Mouse (Mus musculus) natural killer cell, adult 2 months (primary cell): ENCODE data around the gene Gda.

Experiments
- DNase-seq, 2 experiments: peaks; one replicate each; pipeline ENCODE4 v3.0.0; 2022; ENCODE audit warnings: low spot score in 2 of 2

Gene Gda

DNA sequence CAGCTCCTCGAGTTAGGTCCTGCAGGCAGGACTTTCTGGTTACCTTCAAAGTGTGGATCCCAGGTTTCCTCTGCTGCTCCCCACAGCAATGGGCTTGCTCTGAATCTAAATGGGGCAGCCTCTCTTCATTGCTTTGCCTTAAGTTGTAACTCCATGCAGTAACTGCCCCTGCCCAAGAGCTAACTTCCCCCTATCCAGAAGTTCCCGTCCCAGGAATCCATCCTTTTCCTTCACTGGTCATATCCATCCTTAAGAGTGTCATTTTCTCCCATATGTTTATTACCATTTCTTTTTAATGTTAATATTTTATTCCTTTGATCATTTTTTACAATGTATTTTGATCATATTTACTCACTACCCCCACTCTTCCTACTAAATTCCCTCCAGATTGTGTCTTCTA lies at the start of gene Gda:
Gda (minus strand) TSS at position 101 of the 400 bp plus-strand sequence.
- no peak for DNase-seq

DNA sequence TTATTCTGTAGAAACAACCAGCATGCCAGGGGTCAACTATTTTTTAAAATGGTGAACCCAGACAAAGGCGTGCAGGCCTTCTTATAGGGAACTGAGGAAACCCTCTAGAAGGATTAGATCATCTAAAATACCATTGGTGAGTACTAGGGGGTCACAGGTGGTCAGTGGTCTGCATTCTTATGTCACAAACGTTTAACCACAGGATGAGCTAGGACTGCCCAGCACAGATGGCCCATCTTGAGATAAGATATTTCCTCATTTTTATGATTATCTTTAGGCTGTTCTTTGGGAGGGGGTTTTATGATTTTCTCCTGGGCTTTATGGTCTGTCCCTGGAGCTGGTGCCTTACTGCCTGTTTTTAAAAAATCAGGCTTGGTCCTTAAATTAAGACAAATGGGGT lies 47.0 kb upstream of the Gda start:
- no peak for DNase-seq

DNA sequence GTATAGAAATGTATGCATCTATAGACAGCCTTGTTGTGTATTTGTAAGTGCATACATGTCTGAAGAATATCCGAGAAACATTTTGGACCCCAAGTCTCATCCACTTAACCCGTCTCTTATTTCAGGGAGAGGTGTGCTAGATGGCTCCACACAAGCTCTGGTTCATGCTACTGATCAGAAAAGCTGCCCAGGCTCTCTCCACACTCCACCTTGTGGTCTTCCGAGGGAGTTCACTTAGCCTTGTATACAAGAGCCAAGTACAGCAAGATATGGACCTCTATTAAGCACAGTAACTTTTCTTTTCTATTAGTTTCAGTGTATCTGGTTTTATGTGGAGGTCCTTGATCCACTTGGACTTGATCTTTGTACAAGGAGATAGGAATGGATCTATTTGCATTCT lies 36.9 kb upstream of the Gda start:
- peak in 1 of 2 experiments; percentile 12 for DNase-seq

DNA sequence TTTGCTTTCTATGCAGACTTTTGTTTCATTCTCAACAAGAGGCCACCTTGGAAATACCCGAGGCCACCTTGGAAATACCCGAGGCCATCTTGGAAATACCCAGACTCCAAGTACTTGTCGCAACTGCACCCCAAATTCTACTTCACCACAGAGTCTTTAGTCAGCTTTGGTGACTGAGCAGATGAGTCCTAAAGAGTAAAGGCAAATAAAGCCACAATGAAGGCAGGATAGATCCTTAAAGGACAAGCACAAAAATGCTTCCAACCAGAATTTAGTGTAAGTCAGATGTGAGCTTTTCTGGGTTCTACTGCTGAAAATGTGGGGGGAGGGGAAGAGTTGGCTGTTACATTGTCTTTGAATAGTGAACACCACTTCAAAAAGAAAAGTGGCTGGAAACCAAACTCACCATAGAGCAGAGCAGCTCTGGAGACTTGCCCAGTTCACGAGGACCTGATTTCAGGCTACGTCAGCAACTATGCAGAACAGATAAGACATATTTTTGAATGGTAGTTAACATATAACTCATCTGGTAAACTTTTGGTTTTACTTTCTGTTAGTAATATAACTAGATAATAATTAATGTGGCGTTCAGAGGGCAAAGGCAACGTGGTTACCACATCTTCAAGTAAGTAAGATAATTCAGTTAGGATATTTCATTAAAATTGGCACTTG lies 34.5 kb upstream of the Gda start:
- no peak for DNase-seq

DNA sequence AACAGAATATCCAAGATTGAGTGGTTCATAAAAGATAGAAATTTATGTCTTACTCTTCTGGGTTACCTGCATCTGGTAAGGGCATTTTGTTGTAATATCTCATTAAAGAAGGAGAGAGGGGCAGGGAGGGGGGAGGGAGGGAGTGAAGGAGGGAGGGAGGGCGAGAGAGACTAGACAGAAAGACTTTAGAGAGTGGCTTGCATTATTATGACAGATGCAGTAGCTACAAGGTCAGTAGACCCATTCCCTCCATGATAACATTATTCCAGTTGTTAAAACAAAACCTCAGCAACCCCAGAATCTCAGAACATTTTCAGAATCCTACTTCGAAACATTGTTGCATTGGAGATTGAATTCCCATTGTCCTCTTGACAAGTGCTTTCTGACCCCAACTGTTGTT lies 33.9 kb upstream of the Gda start:
- no peak for DNase-seq

DNA sequence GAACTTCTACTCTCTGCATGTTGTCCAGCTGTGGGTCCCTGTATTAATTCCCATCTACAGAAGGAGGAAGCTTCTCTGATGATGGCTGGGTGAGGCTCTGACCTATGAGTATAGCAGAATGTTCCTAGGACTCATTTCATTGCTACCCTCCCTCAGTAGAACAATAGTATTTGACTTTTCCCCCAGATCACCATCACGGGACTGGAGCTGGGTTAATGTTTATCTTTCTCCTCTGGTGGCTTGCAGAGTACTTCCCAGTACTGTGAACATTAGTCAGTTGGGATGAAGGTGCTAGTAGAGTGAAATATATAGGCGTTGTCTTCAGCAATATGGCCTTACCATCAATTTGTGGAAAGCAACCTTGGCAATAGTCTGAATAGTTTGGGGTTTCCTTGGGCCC lies 31.5 kb upstream of the Gda start:
- no peak for DNase-seq

DNA sequence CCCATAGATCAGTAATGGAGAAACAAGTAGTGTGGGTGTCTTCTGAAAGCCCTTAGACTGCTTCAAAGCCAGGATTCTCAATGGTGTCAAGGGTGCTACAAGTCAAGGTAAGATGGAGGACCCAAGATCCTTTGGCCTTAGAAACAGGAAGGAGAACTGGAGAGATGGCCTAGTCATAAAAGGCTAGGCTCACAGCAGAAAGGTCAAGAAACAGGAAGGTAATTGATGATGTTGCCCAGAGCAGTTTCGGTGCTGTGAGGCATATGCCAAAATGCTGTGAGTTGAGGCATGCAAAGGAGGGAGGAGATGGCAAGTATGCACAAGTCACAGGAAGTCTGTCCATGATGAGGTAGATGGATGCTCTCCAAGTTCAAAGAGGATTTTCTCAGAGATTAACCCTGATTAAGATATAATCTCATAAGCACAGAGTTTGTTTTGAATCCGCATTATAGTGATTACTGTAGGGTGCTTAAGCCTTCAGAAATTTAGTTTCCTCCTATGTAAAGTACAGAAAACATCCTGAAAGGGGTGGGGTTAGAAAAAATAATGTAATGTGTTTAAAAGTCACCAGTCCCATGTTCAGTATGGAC lies 26.2 kb upstream of the Gda start:
- no peak for DNase-seq

DNA sequence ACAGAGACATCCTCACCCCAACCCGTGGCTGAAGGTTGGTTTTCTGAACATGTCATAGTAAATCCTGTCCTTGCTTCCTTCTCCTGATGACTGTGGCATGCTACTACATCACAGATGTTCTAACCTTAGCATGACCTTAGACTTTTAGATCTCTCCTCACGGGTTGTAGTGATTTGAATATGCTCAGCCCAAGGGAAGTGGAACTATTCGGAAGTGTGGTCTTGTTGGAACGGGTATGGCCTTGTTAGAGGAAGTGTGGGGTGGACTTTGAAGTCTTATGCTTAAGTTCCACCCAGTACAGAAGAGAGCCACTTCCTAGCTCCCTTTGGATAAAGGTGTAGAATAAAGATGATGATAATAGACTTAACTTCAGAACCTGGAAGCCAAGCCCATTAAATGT lies 22.6 kb upstream of the Gda start:
- no peak for DNase-seq

DNA sequence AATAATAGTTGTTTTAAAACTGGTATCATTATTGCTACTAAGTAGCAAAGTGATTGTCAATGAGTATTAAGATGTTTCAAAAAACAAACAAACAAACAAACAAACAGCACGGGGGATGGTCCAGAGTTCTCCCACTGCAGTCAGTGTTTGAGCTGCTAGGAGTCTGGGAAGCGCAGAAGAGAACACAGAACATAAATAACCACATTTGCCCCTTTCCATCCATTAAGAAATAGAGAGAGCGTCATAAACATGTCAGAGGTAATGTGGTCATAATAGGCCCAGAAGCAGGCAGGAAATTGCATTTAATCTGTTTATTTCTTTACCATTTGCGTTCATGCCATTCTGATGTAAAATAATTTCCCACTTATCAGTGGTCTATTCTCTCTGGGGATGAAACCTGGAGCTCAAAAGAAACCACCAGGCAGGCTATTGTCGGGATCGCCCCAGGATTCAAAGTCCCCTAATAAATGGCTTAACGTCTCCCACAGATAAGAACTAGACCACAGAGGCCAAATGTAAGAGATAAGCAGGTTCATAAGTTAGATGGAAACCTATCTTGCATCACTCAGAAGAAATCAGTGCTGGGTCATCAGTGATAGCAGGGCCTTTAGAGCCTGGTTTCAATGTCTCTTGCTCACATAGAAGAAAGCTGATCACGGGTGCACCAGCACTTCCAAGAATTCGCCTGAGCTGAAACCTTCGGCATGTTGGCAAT lies 20.7 kb upstream of the Gda start:
- no peak for DNase-seq

DNA sequence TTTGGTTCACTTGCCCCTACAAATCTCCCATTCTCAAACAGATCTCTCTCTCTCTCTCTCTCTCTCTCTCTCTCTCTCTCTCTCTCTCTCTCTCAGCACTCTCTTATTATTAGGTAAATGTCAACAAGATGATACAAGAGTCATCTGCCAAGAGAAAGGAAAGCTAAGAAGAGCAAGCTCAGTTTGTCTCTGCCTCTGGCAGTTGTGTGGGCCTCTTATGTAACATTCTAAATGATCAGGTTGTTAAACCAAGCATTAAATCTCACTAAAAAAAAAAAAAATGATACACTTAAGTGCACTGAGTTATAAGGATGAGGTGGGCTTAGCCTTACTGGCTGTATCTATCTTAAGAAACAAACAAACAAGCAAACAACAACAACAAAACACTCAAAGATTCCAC lies 18.1 kb upstream of the Gda start:
- no peak for DNase-seq

DNA sequence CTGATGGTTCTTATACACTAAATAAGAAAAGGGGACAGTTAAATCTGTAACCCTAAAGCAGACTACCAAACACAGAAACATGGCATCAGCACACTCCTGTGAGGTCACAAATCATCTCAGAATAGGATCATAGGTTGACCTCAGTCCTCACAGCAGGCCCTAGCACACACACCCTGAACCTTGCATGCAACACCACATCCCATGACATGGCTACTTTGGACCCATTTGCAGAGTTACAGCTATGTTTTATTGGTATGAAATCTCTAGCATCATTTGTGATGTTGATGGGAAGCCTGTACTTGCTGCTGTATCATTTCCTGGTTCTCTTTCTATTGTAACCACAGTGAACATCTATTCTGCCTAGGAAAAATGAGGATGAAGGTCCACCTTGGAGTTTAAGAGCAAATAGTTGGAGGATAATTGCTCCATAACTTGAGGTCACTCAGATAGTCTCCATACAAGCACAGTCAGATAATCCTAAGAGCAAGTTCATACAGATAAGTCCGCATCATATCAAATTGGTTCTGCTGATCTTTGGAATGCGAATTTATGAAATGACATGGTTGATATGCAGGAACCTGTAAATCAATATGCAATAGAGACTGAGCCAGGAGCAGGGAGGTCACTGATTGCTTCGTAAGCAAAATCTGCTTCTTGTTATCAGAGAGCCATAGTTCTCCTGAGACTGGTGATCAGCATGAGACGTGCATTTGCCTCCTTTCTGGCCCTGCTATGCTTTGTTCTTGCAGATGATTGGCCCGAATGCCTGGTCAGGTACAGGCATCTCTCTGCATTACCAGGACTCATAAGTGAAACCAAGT lies 14.1 kb upstream of the Gda start:
- DNase-seq = no peak

DNA sequence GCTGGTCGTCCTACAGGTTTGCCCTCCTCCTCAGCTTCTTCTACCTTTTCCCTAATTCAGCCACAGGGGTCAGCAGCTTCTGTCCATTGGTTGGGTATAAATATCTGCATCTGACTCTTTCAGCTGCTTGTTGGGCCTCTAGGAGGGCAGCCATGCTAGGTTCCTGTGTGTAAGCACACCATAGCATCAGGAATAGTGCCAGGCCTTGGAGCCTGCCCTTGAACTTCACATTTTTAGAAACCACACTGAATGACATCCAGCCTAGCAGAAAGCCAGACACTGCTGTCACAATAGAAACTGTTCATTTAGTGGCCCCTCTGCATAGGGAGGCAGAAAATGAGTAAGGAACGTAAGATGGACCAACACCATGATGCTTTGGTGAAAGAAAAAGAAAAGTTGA lies 8.9 kb upstream of the Gda start:
- DNase-seq = no peak

DNA sequence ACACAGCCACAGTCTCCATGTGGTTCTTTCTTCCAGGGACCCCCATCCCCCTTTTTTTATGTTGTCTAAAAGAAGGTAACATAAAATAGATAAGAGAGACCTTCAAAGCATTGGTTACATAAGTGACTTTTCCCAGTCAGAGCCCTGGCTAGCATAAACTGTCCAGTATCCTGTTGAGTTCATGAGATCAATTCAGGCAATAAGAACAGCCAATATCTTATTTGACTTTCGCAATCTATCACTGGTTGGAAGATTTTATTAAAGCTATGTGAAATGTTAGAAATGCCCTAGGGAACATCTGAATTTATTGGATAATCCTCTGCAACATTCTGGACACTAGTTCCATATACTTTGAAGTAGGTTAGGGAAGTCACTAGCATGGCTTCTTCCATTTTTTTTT lies 7.8 kb upstream of the Gda start:
- DNase-seq = no peak

DNA sequence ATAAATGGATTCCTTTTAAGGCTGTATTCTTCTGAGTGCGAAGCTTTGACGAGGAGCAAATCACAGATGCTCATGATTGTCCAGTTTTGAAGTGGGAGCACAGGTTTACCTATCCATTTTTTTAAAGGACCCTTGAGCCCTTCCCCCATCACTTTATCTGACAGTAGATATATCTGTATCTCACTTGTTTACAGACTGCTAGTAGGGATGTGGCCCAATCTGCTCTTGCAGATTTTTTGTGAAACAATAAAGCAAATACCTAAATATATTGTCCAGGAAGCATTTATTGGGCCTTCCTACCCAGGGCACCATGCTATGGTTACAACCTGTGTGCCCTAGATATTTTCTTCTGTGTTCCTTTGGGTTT lies 6.8 kb upstream of the Gda start:
- no peak for DNase-seq

DNA sequence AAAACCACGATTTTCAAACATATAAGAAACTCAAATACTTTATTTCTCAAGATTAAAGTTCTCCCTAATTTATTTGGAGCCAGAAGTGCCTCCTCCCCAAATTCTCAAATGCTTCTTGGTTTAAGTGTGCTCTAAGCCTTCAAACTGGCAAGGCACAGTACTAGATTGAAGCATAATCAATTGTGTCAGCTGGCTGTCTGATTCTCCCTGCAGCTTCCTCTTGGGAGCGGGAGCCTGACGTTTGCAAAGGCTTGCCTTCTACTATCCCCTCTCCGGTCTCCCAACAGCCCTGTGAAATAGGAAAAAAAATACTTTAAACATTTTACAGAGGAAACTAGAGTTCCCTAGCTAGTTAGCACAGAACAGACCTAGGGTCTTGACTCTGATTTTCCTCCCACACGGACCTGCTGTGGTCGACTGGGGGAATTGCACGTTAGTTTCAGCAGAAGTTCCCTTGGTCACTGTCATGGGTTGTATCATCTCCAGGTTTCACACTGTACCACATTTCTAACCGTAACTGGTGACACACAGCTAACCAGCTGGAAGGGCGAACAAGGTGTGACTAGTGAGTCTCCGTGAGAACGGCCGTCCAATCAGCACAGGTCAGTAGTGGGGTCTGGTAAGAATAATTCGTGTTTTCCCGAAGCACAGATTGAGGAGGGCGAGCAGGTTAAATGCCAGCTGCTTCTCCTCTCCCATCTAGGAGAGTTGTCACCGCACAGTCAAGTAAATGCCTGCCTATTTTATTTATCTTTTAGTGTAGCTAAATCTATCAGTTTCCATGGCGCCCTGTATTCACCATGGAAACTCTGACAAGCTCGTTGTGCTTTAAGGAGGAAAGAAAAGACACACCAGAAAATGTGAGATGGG lies 6.2 kb upstream of the Gda start:
- no peak for DNase-seq

DNA sequence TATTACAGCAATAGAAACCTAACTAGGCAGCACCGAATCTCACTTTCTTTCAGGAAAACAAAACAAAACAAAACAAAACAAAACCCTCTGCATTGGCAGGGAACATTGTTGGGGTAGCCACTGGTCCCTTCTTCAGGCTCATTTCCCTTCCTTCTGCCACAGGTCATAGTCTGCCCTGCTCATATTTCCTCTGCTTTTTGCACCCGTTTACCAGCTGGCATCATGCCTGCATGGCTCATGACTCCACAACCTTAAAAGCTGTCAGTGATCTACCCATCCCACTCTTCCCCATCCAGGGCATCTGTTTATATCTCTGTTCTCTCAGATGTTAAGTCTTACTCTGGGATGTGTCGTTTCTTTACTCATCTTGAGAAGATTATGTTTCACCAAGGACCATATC lies 5.3 kb upstream of the Gda start:
- DNase-seq = no peak

DNA sequence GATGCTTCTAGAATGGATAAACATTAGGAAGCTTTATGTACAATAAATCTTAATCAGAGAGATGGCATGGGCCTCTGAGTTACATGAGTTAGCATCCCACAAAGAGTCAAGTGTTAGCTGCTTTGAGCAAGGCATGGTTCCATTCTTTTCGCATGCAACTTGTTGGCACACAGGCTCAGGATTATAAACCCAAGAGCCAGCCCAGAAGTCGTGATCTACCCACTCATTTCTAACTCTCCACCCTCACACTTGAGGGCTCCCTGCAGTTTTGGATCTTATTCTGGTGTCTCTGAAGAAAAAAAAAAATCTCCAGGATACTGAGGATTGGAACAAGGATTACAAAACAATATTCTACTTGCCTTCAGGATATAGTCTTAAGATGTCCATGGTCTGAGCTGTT lies 4.5 kb upstream of the Gda start:
- no peak for DNase-seq

DNA sequence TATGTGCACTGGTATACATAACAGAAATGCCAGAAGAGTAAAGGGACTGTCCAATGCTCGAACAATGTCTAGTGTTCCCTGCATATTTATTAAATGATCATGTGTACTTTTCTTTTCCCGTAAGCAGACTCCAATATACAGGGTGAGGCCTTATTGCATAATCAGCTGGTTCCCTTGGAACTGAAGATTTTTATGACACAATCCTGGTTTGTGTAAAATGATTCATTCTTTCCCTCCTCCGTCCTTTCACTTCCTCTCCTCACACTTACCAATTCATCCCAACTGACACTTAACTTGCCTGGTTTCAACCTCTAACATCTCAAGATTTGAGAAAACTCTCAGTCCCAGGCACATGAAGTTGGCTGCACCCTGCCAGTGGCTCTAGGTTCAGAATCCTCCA lies 3.5 kb upstream of the Gda start:
- DNase-seq = no peak

DNA sequence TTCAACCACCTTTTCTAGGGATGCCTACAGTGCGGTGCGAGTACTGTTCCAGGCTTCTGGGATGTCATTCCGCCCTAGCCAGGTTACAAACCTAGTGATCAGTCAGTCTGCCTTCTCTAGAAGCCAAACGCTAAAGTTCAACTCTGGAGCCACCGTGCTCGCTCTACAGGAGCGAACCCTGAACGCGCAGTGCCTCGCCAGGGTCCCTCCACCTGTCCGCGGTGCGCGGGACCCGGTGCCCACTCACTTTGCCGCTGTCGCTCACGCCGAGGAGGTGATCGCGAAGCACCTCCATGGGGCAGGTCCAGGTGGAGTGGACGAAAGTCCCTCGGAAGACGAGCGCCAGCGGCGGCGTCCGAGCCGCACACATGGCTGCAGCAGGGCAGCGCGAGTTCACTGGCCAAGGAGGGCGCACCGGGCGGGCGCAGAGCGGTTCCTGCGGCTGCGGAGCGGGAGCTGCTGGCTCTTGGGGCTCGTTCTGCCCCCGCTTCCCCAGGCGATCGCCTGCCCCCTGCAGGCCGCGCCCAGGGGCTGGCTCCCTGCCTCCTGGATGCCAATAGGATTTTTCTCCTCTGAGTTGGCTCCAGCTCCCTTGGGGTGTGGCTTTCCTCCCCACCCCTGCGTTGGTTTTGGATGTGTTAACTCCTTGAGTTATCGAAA lies 994 bp downstream of the Gda start:
- peak in 1 of 2 experiments; percentile 3 for DNase-seq

DNA sequence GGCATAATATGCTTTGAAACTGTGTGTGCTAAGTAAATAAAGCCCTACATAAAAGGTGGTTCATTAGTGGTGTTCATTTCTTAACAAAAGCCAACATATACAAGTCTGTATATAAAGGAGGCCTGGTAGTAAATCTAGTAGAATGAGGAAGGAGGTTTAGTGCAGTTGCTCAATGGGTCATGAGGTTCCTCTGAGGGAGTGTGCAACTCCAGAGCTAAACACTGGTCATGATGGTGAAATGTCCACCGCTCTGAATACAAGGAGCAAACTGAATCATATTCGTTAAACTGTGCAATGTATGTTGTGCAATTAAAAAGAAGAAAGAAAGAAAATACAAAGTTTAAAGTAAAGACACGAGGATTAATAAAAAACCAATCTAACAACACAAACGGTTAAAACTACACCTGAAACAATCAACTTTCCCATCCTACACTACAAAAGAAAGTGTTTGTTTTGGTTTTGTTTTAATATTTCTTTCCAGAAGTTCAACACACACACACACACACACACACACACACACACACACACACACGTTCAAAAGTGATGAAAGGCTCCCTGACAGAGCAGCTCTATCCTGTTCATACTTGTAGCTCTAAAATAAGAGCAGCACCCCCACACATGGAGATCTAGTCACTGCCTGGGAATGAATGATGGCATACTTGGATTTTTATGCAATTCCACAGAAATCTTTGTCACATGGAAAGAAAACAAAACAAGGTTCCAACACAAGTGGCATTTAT lies 11.9 kb downstream of the Gda start:
- DNase-seq = no peak
